Comparison of ENCODE assay signal across 10 mouse cellular contexts in genomic region chr5:150246737-150247136, GRCm38 (mm10).
DNase-seq lines count a peak whose midpoint lies in the region; ATAC-seq lines count a peak whose summit lies in the region.
"Had no signal": no experiment of that assay in that cellular context is flagged by ENCODE, and none has a peak within 500 bp of the region (broad histone marks: within the 10 kb centered on the region; RNA-seq: fewer than 3 reads in every experiment).

No protein-coding gene starts in this region.

- intact Hi-C loops in left cerebral cortex, postnatal 4 days (cut with DNase I) = no loop called here
- intact Hi-C loops in left cerebral cortex, postnatal 25 days (cut with DNase I) = no loop called here

- DNase-seq in cerebellum, postnatal 10 days = peak; percentile 53 to 68
- no peak for DNase-seq in cerebellum, adult 8-10 months
- peak; percentile 40 for DNase-seq in left cerebral cortex, postnatal 4 days
- DNase-seq in left cerebral cortex, postnatal 25 days (ENCODE audit: low spot score in 2 of 2) = no peak
- DNase-seq in 416B (ENCODE audit: low read depth) = peak; percentile 51
- no peak for DNase-seq in right cerebral cortex, postnatal 14 days
- DNase-seq: heart, adult 18-20 months; kidney, adult 11 months had no signal

- ATAC-seq in common myeloid progenitor, adult 5-6 weeks (replicated peaks; ENCODE audit: low read depth, poor library complexity, severe bottlenecking) = peak; percentile 80
- ATAC-seq in erythroblast, adult 5-6 weeks (replicated peaks; ENCODE audit: low FRiP score, poor library complexity, severe bottlenecking) = no peak

Comparison
In these comparisons a context has a peak if more than half of its experiments do, and no peak if none do; other contexts are left out.
1. DNase-seq: peak in cerebellum, postnatal 10 days (2 of 2), left cerebral cortex, postnatal 4 days (single experiment) and 416B (single experiment); none in cerebellum, adult 8-10 months (single experiment), left cerebral cortex, postnatal 25 days (0 of 2) and right cerebral cortex, postnatal 14 days (single experiment).